Mouse (Mus musculus) cerebellum, adult 2 months (tissue): ENCODE measurements around the gene Gtpbp3.

Experiments
- CTCF ChIP-seq: fragments of 200-500 bp; IDR thresholded peaks from 2 replicates; pipeline ENCODE4 v1.5.1; 2011; ENCODE audit warnings: low read depth, mild to moderate bottlenecking, control low read depth, low read length, moderate library complexity, borderline replicate concordance; ENCODE audit not compliant: insufficient read depth
- POLR2A ChIP-seq: fragments of 200-500 bp; IDR thresholded peaks from 2 replicates; pipeline ENCODE4 v1.6.1; 2011; ENCODE audit warnings: low read length, control low read depth, borderline replicate concordance; ENCODE audit not compliant: insufficient read depth

DNA sequence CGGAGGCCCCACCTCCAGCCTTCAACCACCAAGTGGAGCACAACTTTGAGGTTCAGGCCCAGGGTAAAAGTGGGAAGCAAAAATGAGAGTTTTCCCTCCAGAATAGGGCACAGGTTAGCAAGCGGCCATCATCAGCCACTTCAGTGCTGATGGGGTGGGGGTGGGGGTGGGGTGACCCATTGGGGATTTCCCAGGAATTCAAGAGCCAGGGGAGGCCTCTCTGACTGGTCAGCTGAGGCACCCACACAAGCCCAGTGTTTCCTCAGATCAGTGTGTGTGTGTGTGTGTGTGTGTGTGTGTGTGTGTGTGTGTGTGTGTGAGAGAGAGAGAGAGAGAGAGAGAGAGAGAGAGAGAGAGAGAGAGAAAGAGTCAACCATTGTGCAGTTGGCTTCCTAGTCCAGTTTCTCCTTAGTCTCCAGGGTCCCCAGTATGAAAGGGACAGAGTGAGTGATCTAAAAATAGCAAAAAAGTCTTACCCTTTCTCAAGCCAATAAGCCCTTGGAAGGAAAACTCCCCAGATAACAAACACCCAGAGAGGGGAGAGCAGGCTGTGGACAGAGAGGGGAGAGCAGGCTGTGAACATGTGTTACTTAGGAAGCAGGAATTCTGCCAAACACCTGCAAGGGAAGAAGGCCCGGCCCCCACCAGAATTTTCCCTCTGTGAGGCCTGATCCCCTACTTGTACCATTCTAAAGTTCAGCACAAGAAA is 39.4 kb downstream of the Gtpbp3 start:
- TF ChIP-seq POLR2A (no peak), CTCF (no peak)
